Mouse (Mus musculus): Measurements from ENCODE around the gene Capza2. TPM values are rescaled to one million over a fixed set of nuclear protein-coding genes. Genes with fewer than 3 reads are reported as not detected.

Capza2 gene
- total and polyA plus RNA-seq, 3 experiments: 67.8 to 251 (median 84.7) TPM

DNA sequence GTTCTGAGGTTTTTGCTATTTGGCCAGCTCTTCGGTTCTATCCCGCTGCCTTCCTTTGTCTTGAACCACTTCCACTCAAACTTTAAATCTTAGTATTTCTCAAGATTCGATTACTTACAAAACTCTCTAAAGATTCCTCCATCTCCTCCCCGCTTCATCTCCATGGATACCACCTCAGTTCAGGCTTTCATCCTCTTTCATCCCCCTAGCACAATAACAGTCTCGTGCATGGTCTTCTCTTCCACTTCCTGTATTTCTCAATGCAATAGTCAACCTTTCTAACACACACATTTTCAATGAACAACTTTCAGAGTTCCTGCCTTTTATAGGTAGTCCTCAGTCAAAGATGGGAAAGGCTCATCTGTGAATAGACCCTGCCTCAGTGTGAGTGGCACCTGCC lies 36.7 kb upstream of the Capza2 start:
- H3K79me2 ChIP-seq (ENCODE audit: control insufficient read depth, insufficient read depth, low read length, poor library complexity): no peaks in the 10 kb centered on the region
- no peak overlapping the region for H3K4me3 ChIP-seq (ENCODE audit: control insufficient read depth in 1 of 2, insufficient read depth in 1 of 2, low read depth in 2 of 2, low read length in 2 of 2)
- peaks cover 0 to 8% of the 10 kb centered on the region in 2 experiments; a peak in 1 of 4 replicates for H3K27me3 ChIP-seq (ENCODE audit: control insufficient read depth in 1 of 2, insufficient read depth in 2 of 2, low read length in 2 of 2)
- no peak overlapping the region for H3K27ac ChIP-seq (ENCODE audit: control insufficient read depth, low read depth, low read length)
- H3K9me3 ChIP-seq (replicated peaks; ENCODE audit: insufficient read depth, low read length): no peaks in the 10 kb centered on the region
- no peak overlapping the region for H3K9ac ChIP-seq (ENCODE audit: control insufficient read depth, low read depth, low read length, poor library complexity, severe bottlenecking)
- DNase-seq (ENCODE audit: low read depth, low spot score): no peak
- no peaks in the 10 kb centered on the region for H3K36me3 ChIP-seq (ENCODE audit: control insufficient read depth in 1 of 2, insufficient read depth in 2 of 2, low read length in 2 of 2)
- H3K4me1 ChIP-seq (ENCODE audit: control insufficient read depth in 1 of 2, insufficient read depth in 2 of 2, low read length in 2 of 2): no peaks in the 10 kb centered on the region; a peak in 1 of 4 replicates
- TF ChIP-seq CHD2 (IDR thresholded peaks at IDR 0.05; ENCODE audit: low read length) (no peak), E2F4 (IDR thresholded peaks at IDR 0.05; ENCODE audit: borderline replicate concordance, low read depth, low read length) (no peak), ZNF384 (IDR thresholded peaks at IDR 0.05; ENCODE audit: low read depth, low read length) (no peak), ELF1 (IDR thresholded peaks at IDR 0.05; ENCODE audit: low read depth, low read length) (no peak), USF1 (IDR thresholded peaks at IDR 0.05; ENCODE audit: low read depth, low read length) (no peak), MYC (IDR thresholded peaks at IDR 0.05; ENCODE audit: low read depth, low read length) (no peak), EP300 (IDR thresholded peaks at IDR 0.05; ENCODE audit: low read depth in 1 of 2, low read length in 2 of 2) (no peak), UBTF (IDR thresholded peaks at IDR 0.05; ENCODE audit: borderline replicate concordance, insufficient read depth, low read depth, low read length) (no peak), GABPA (IDR thresholded peaks at IDR 0.05; ENCODE audit: low read depth, low read length) (no peak), ZKSCAN1 (IDR thresholded peaks at IDR 0.05; ENCODE audit: low read depth, low read length) (no peak), MAZ (IDR thresholded peaks at IDR 0.05; ENCODE audit: low read depth, low read length) (no peak), GATA1 (IDR thresholded peaks at IDR 0.05; ENCODE audit: low read depth, low read length) (no peak), CTCF (IDR thresholded peaks at IDR 0.05 in 2 of 3, conservative IDR thresholded peaks at IDR 0.05 in 1 of 3; ENCODE audit: control insufficient read depth in 1 of 3, insufficient read depth in 1 of 3, low read depth in 2 of 3, low read length in 3 of 3, poor library complexity in 1 of 3, severe bottlenecking in 1 of 3) (no peak), ZMIZ1 (IDR thresholded peaks at IDR 0.05; ENCODE audit: low read depth, low read length) (no peak), USF2 (IDR thresholded peaks at IDR 0.05; ENCODE audit: borderline replicate concordance in 1 of 2, insufficient read depth in 1 of 2, low read depth in 1 of 2, low read length in 2 of 2) (no peak)

DNA sequence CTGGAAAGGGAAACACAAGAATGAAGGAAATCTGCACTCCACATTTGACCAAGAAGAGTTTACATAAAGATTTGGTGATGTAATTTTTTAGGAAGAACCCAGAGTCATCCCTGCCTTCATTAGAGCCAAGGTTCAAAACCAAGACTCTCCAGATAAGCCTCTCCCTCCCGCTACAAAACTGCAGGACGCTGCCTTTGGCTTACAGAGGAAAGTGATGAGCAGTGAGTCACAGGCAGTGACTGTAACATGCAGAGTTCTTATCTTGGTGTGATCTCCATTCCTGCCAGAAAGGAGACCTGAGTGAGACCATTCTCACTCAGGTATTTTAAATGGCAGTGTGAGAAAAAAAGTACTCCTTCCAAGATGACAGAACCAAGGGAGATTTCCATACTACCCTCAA lies 34.5 kb upstream of the Capza2 start:
- Histone ChIP-seq H3K4me3 (ENCODE audit: control insufficient read depth in 1 of 2, insufficient read depth in 1 of 2, low read depth in 2 of 2, low read length in 2 of 2) (no peak overlapping the region), H3K36me3 (ENCODE audit: control insufficient read depth in 1 of 2, insufficient read depth in 2 of 2, low read length in 2 of 2) (no peaks in the 10 kb centered on the region), H3K27ac (ENCODE audit: control insufficient read depth, low read depth, low read length) (no peak overlapping the region), H3K9ac (ENCODE audit: control insufficient read depth, low read depth, low read length, poor library complexity, severe bottlenecking) (no peak overlapping the region), H3K79me2 (ENCODE audit: control insufficient read depth, insufficient read depth, low read length, poor library complexity) (no peaks in the 10 kb centered on the region), H3K9me3 (replicated peaks; ENCODE audit: insufficient read depth, low read length) (no peaks in the 10 kb centered on the region), H3K4me1 (ENCODE audit: control insufficient read depth in 1 of 2, insufficient read depth in 2 of 2, low read length in 2 of 2) (no peaks in the 10 kb centered on the region), H3K27me3 (ENCODE audit: control insufficient read depth in 1 of 2, insufficient read depth in 2 of 2, low read length in 2 of 2) (peaks cover 0 to 13% of the 10 kb centered on the region in 2 experiments; a peak in 2 of 4 replicates)
- no peak for TF ChIP-seq RAD21 (IDR thresholded peaks at IDR 0.05; ENCODE audit: low read depth, low read length)
- no peak for TF ChIP-seq MAX (IDR thresholded peaks at IDR 0.05; ENCODE audit: low read length)
- TF ChIP-seq TAL1 (IDR thresholded peaks at IDR 0.05; ENCODE audit: low read length): no peak
- no peak for TF ChIP-seq CHD2 (IDR thresholded peaks at IDR 0.05; ENCODE audit: low read length)
- no peak for TF ChIP-seq CHD1 (IDR thresholded peaks at IDR 0.05; ENCODE audit: low read depth, low read length)
- no peak for TF ChIP-seq POLR2A (IDR thresholded peaks at IDR 0.05; ENCODE audit: control insufficient read depth in 1 of 2, insufficient read depth in 1 of 2, low read depth in 1 of 2, low read length in 2 of 2, poor library complexity in 1 of 2)
- TF ChIP-seq MAZ (IDR thresholded peaks at IDR 0.05; ENCODE audit: low read depth, low read length): no peak
- DNase-seq (ENCODE audit: low read depth, low spot score): no peak
